Mouse (Mus musculus): Measurements from ENCODE around the gene Esrp2. TPM values are rescaled to one million over a fixed set of nuclear protein-coding genes. Genes with fewer than 3 reads are reported as not detected.

Gene Esrp2
- polyA plus RNA-seq, 1 experiment from 2014 or later, result 21.0 TPM

GRCm38 (mm10) chr8:106159876-106160275 is 23.1 kb upstream of the Esrp2 start:
- 90% methylated on average over 6 of the region's 6 CpGs for WGBS

GRCm38 (mm10) chr8:106158381-106158780 is 21.6 kb upstream of the Esrp2 start:
- H3K36me3 ChIP-seq (ENCODE audit: insufficient read depth, low read length), result peaks cover 5% of the 10 kb centered on the region; the same call in 1 of the 2 replicates
- no peak for ATAC-seq (replicated peaks; ENCODE audit: low FRiP score, low read depth)

More at GRCm38 (mm10) chr8:106159876-106160275, 23.1 kb upstream of the Esrp2 start:
- H3K9me3 ChIP-seq (replicated peaks; ENCODE audit: low read length), result no peaks in the 10 kb centered on the region
- no peak overlapping the region for H3K27ac ChIP-seq
- peaks cover 8% of the 10 kb centered on the region for H3K36me3 ChIP-seq (ENCODE audit: insufficient read depth, low read length)
- ATAC-seq (replicated peaks; ENCODE audit: low FRiP score, low read depth), result no peak
- H3K27me3 ChIP-seq (ENCODE audit: insufficient read depth, low read length), result no peaks in the 10 kb centered on the region
- no peak for DNase-seq (ENCODE audit: low spot score)
- H3K4me2 ChIP-seq (ENCODE audit: low read length), result no peak overlapping the region
- no peak overlapping the region for H3K9ac ChIP-seq (ENCODE audit: low read depth, low read length)
- no peak overlapping the region for H3K4me3 ChIP-seq (replicated peaks; ENCODE audit: low read depth, low read length)
- H3K4me1 ChIP-seq (replicated peaks; ENCODE audit: insufficient read depth, low read length), result no peaks in the 10 kb centered on the region
- TF ChIP-seq CTCF (IDR thresholded peaks at IDR 0.05; ENCODE audit: low read depth), result no peak

DNA sequence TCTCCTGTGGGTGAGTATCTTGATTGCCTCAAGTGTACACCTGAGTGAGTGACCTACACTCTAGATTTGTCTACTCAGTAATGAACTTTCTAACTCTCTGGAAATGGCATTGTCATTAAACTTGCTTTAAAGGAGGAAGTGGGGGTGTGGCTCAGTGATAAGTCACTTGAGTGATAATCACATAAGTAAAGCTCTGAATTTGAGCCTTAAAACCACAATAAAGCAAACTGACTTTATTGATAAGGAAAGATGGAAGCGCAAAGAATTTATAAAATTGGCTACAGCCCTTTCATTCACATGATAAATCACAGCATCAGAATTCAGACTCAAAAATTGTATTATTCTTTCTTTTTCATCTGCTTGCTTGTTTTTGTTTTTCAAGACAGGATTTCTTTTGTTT is 20.6 kb upstream of the Esrp2 start:
- H3K4me1 ChIP-seq (replicated peaks; ENCODE audit: insufficient read depth, low read length), result no peaks in the 10 kb centered on the region
- H3K9ac ChIP-seq (ENCODE audit: low read depth, low read length), result no peak overlapping the region
- no peaks in the 10 kb centered on the region for H3K27me3 ChIP-seq (ENCODE audit: insufficient read depth, low read length)
- no peak for DNase-seq (ENCODE audit: low spot score)
- no peak for ATAC-seq (replicated peaks; ENCODE audit: low FRiP score, low read depth)
- 96% methylated on average over 1 of the region's 1 CpGs for WGBS
- no peak overlapping the region for H3K4me3 ChIP-seq (replicated peaks; ENCODE audit: low read depth, low read length)
- no peak for TF ChIP-seq CTCF (IDR thresholded peaks at IDR 0.05; ENCODE audit: low read depth)
- H3K27ac ChIP-seq, result no peak overlapping the region
- no peak overlapping the region for H3K4me2 ChIP-seq (ENCODE audit: low read length)
- H3K9me3 ChIP-seq (replicated peaks; ENCODE audit: low read length), result no peaks in the 10 kb centered on the region
- H3K36me3 ChIP-seq (ENCODE audit: insufficient read depth, low read length), result peaks cover 5% of the 10 kb centered on the region; the same call in 1 of the 2 replicates

More at GRCm38 (mm10) chr8:106158381-106158780, 21.6 kb upstream of the Esrp2 start:
- no peak overlapping the region for H3K27ac ChIP-seq
- no peaks in the 10 kb centered on the region for H3K4me1 ChIP-seq (replicated peaks; ENCODE audit: insufficient read depth, low read length)
- no peaks in the 10 kb centered on the region for H3K9me3 ChIP-seq (replicated peaks; ENCODE audit: low read length)
- no peaks in the 10 kb centered on the region for H3K27me3 ChIP-seq (ENCODE audit: insufficient read depth, low read length)
- whole genome bisulfite sequencing, result 93% methylated on average over 10 of the region's 10 CpGs
- TF ChIP-seq CTCF (IDR thresholded peaks at IDR 0.05; ENCODE audit: low read depth), result no peak
- H3K4me3 ChIP-seq (replicated peaks; ENCODE audit: low read depth, low read length), result no peak overlapping the region
- no peak overlapping the region for H3K4me2 ChIP-seq (ENCODE audit: low read length)
- no peak overlapping the region for H3K9ac ChIP-seq (ENCODE audit: low read depth, low read length)
- DNase-seq (ENCODE audit: low spot score), result no peak

DNA sequence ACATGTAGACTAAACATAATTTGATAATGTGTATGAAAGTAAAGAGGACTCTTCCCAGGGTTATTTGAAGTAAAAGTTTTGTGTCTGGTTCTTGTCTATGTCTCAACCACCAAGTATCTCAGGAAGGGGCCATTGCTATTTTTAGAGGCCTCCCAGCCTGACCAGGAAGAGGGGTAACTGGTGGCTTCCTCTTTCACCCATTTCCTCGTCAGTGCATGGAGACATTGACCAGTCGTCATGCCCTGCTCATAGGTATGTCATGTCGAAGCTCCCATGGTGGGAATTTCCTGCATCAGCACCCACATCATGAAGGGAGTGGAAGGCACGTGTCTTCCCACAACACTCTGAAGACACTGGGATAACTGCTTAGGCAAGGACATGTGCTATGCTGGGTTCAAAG is 16.1 kb upstream of the Esrp2 start:
- Histone ChIP-seq H3K9ac (ENCODE audit: low read depth, low read length) (no peak overlapping the region), H3K36me3 (ENCODE audit: insufficient read depth, low read length) (no peaks in the 10 kb centered on the region), H3K4me1 (replicated peaks; ENCODE audit: insufficient read depth, low read length) (peaks cover 8% of the 10 kb centered on the region), H3K9me3 (replicated peaks; ENCODE audit: low read length) (no peaks in the 10 kb centered on the region), H3K4me2 (ENCODE audit: low read length) (no peak overlapping the region), H3K4me3 (replicated peaks; ENCODE audit: low read depth, low read length) (no peak overlapping the region), H3K27ac (no peak overlapping the region), H3K27me3 (ENCODE audit: insufficient read depth, low read length) (no peaks in the 10 kb centered on the region)
- ATAC-seq (replicated peaks; ENCODE audit: low FRiP score, low read depth), result no peak
- TF ChIP-seq CTCF (IDR thresholded peaks at IDR 0.05; ENCODE audit: low read depth), result no peak
- DNase-seq (ENCODE audit: low spot score), result no peak
- 74% methylated on average over 4 of the region's 4 CpGs for WGBS

DNA sequence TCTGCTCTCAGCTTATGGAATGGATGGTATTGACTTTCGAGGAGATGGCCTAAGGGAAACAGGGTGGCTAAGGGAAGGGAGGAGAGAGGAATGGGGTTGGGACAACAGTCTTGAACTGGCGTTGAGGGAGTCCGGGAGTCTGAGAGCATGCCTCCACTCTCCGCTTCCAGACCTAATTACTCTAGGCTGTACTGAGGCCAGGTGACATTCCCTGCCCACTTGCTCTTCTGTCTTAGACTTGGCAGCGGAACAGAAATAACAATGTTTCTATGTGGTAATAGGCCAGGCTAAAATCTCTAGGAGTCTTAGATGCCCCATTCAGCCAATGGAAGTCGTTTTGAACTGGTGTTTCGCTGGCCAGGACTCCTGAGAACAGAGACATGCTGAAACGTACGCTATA is 14.3 kb upstream of the Esrp2 start:
- TF ChIP-seq CTCF (IDR thresholded peaks at IDR 0.05; ENCODE audit: low read depth), result no peak
- ATAC-seq (replicated peaks; ENCODE audit: low FRiP score, low read depth) (no peak), DNase-seq (ENCODE audit: low spot score) (no peak)
- H3K4me3 ChIP-seq (replicated peaks; ENCODE audit: low read depth, low read length), result peak overlapping the region; percentile 66
- no peak overlapping the region for H3K27ac ChIP-seq
- 71% methylated on average over 9 of the region's 9 CpGs for WGBS
- H3K36me3 ChIP-seq (ENCODE audit: insufficient read depth, low read length), result no peaks in the 10 kb centered on the region
- no peaks in the 10 kb centered on the region for H3K27me3 ChIP-seq (ENCODE audit: insufficient read depth, low read length)
- 0 out of 2 replicates have a peak overlapping the region, but pooled peaks have one; percentile 58 for H3K9ac ChIP-seq (ENCODE audit: low read depth, low read length)
- H3K9me3 ChIP-seq (replicated peaks; ENCODE audit: low read length), result no peaks in the 10 kb centered on the region
- peaks cover 8% of the 10 kb centered on the region for H3K4me1 ChIP-seq (replicated peaks; ENCODE audit: insufficient read depth, low read length)
- peak overlapping the region; percentile 77 for H3K4me2 ChIP-seq (ENCODE audit: low read length)

- Histone ChIP-seq H3K9ac (ENCODE audit: low read depth, low read length) (peak overlapping the region; percentile 58), H3K4me3 (replicated peaks; ENCODE audit: low read depth, low read length) (peak overlapping the region; percentile 66), H3K27ac (no peak overlapping the region; the same call in 1 of the 2 replicates), H3K4me2 (ENCODE audit: low read length) (peak overlapping the region; percentile 77), H3K27me3 (ENCODE audit: insufficient read depth, low read length) (no peaks in the 10 kb centered on the region), H3K4me1 (replicated peaks; ENCODE audit: insufficient read depth, low read length) (peaks cover 8% of the 10 kb centered on the region), H3K9me3 (replicated peaks; ENCODE audit: low read length) (no peaks in the 10 kb centered on the region), H3K36me3 (ENCODE audit: insufficient read depth, low read length) (no peaks in the 10 kb centered on the region)
- WGBS, result 22% methylated on average over 8 of the region's 8 CpGs
- TF ChIP-seq CTCF (IDR thresholded peaks at IDR 0.05; ENCODE audit: low read depth), result no peak
- DNase-seq (ENCODE audit: low spot score) (no peak), ATAC-seq (replicated peaks; ENCODE audit: low FRiP score, low read depth) (no peak)
Measured at GRCm38 (mm10) chr8:106150653-106151000, 13.9 kb upstream of the Esrp2 start.
